Mouse (Mus musculus): ENCODE data around the gene Dab2ip.

Dab2ip gene

GRCm38 (mm10) chr2:35688121-35688520, 130.1 kb downstream of the Dab2ip start:
- DNase-seq: no peak

DNA sequence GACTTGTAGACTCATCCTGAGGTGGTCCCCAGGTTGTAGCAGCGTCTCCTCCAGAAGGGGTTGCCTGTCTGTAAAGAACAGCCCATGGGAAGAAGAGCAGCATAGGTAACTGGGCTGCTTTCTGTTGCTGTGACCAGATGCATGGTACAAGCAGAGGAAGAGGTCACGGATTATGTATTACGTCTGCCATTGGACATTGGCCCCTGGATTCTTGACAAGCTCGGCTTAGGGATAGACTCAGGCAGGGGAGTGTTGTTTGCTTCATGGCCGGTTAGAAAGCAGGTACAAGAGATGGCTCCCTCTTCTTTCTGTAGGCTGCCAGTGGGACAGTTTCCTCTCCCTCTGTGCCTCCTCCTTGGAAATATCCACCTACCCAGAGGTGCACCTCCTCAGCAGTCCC, 130.5 kb downstream of the Dab2ip start:
- no peak for DNase-seq

- no peak for DNase-seq
These were observed 131.8 kb downstream of the Dab2ip start for GRCm38 (mm10) chr2:35689881-35690280.

- DNase-seq: no peak
These were observed 133.4 kb downstream of the Dab2ip start for GRCm38 (mm10) chr2:35691257-35692049.

- DNase-seq: no peak
These were observed 134.3 kb downstream of the Dab2ip start for GRCm38 (mm10) chr2:35692272-35692900.

DNA sequence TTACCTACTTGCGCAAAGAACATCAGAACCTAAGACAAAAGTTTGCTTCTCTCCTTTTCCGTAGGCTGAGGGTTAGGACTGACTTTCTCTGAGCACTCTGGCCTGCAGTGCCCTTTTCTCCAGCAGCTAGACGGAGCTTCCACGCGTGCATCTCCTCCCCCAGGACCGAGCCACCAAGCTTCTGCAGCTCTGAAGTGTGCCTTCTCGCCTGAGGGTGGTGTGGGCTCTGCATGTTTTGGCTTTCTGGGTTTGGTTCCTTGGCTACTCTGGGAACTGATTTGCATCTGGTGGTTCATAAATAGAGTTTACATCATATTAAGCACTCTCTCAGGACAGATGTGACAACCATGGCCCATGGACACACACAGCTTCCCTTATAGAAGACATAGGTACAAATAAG, 135.0 kb downstream of the Dab2ip start:
- DNase-seq: no peak

- DNase-seq: no peak
These were observed 136.0 kb downstream of the Dab2ip start for GRCm38 (mm10) chr2:35694111-35694510.

DNA sequence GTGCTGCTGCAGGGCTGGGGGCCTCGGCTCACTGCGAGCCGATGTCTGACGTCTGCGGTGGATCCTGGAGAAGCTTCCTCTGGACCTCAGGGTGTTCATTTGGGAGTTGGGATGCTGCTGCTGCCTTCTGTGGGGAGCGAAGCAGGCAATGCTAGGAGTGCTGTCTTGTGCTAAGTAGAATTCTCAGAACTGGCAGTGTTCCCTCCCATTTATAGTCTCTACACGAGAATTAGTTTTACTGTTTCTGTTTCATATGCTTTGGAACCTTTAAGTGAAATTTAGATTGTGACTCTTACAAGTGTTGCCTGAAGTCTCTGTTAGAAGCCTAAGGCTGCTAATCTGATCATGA, 138.1 kb downstream of the Dab2ip start:
- no peak for DNase-seq

DNA sequence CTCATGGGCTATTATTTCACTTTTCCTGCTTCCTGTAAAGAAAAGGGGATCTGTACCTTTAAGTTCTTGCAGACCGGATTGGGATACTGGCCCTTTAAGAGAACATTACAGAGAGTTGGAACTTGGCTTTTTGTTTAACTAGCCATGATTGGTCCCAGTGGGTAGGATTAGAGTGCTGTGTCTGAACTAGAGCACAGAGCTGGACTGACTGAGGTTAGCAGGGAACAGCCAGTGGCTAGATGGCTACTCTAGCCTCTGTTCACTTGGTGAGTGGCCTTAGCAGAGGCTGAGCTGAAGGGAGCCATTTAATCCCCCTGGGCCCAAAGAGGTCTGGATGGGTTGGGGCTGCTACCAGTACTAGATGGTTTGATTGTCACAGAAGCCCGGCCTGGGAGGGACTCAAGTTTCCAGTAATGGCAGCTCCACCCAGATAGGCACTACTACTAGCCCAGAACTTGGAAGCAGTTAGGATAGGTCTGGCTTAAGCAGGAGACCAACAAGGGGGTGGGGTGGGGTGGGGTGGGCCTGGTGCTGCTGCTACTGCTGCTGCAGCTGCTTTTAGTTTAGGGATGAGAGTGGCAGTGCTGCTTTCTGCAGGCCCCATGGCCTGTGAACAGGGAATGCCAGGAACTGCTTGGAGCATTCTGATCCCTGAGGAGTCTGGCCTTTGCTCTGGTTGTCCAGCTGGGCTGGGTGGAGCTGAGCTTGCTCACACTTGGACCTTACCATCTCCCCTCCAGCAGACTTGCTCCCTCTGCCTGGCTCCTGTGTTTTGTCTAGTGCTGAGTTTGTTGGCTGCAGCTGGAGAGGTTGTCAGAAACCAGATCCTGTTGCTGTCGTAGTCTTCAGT, 138.7 kb downstream of the Dab2ip start:
- DNase-seq: no peak

DNA sequence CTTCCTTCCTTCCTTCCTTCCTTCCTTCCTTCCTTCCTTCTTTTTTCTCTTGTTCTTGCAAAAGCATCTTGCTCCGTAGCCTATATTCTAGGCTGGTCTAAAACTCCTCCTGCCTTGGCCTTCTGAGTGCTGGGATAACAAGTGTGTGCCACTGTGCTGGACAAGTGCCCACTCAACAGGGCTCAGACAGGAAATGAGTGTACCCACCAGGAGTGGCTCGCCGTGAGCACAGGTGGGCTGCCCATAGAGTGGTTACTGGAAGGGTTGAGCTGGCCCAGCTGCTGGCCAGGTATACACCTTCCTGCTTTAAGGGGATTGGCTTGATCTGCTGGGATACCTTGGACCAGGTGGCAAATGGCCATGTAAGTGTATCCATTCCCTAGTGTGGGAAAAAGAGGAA, 139.7 kb downstream of the Dab2ip start:
- DNase-seq: no peak

GRCm38 (mm10) chr2:35700966-35701365, 142.9 kb downstream of the Dab2ip start:
- no peak for DNase-seq

GRCm38 (mm10) chr2:35702001-35702400, 143.9 kb downstream of the Dab2ip start:
- DNase-seq: no peak

DNA sequence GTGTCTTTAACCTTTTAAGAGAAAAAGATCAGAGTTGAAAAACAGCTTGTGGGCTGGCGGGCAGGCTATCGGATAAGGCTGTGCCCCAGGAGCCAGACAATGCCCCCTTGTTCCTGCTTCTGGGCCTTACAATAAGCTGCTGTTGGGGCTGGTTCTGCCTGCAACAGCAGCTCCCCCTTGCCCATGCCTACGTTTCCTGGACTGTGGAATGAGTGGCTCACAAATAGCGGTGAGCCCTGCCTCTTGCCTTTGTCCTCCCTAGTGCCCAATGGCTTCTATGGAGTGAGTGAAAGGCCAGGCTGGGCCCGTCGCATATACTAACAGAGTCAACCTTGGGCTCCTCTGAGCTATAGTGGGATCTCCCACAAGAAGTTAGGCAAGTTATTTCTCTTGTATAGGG, 144.5 kb downstream of the Dab2ip start:
- DNase-seq: no peak

- DNase-seq: no peak
These were observed 145.2 kb downstream of the Dab2ip start for GRCm38 (mm10) chr2:35703241-35703640.

DNA sequence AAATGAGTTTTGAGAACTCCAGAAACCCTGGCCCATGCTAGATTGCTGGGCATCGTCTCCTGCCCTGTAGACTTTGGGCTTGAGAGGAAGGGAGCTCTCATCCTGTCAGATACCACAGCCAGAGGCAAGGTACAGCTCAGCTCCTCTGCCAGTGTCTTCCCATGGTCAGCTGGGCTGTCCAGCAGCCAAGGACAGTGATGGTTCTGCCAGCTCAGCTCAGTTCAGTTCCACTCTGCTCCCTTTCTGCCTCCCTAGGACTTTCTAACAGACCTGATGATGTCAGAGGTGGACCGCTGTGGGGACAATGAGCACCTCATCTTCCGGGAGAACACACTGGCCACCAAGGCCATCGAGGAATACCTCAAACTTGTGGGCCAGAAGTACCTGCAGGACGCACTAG, 154.5 kb downstream of the Dab2ip start:
- DNase-seq: no peak

GRCm38 (mm10) chr2:35713460-35713859, 155.4 kb downstream of the Dab2ip start:
- DNase-seq: no peak

GRCm38 (mm10) chr2:35714742-35715167, 156.7 kb downstream of the Dab2ip start:
- DNase-seq: no peak

- DNase-seq: no peak
These were observed 157.4 kb downstream of the Dab2ip start for GRCm38 (mm10) chr2:35715485-35715884.

GRCm38 (mm10) chr2:35716175-35716574, 158.1 kb downstream of the Dab2ip start:
- no peak for DNase-seq

- no peak for DNase-seq
These were observed 160.0 kb downstream of the Dab2ip start for GRCm38 (mm10) chr2:35718003-35718500.

DNA sequence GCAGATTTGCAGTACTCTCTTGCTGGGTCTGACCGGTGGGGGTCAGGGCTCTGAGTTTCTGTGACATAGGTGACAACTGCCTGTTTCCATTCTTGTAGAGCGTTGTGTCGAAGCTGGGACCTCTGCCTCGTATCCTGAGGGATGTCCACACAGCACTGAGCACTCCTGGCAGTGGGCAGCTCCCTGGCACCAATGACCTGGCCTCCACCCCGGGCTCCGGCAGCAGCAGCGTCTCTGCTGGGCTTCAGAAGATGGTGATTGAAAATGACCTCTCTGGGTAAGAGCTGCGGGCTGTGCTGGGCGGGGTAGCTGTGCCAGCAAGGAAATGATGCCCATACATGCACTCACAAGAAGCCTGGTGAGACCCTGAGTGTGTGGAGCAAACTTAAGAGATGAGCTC, 160.6 kb downstream of the Dab2ip start:
- no peak for DNase-seq

DNA sequence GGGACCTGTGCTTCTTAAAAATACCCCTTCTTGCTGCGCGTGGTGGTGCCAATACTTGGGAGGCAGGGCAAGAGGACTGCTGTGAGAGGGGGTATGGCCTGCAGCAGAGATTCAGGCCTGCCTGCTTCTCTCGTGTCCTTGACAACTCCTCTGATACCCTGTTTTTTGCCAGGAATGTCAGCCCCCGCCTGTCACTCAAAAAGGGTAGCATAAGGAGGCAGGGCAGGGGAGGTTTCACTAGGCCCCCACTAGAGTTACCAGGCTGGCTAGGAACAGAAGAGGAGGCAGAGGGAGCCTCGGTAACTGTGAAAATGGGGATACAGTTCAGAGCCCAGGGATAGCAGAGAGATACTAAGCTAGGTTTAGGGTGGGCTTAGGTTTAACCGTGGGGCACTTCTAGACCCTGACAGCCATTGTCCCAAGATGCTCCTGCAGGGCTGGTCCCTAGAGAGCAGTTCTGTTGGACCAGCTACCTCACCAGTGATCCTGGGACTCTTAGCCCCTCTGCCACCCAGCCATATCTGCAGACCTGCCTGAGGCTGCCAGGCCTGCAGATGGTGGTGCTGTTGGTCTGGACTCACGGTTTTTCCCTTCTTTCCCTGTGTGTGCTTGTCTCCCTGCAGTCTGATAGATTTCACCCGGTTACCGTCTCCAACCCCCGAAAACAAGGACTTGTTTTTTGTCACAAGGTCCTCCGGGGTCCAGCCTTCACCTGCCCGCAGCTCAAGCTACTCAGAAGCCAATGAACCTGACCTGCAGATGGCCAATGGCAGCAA, 161.4 kb downstream of the Dab2ip start:
- DNase-seq: no peak

DNA sequence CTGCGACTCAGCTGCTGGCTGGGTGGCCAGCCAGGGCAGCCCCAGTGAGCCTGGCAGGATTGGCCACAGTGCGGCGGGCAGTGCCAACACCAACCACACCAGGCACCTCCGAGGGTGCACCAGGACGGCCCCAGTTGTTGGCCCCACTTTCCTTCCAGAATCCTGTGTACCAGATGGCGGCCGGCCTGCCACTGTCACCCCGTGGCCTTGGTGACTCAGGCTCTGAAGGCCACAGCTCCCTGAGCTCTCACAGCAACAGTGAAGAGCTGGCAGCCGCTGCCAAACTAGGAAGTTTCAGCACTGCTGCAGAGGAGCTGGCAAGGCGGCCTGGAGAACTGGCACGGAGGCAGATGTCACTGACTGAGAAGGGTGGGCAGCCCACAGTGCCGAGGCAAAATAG, 162.0 kb downstream of the Dab2ip start:
- no peak for DNase-seq

Data from right cerebral cortex, postnatal 25 days (tissue).